Mouse (Mus musculus) inflammation-experienced regulatory T-cells, adult 6 months (primary cell): ENCODE measurements at regions not wholly inside any gene's neighbourhood (a gene's known extent, or its start where the extent isn't known, plus 50 kb on each side); places are given as distances from the start of the nearest gene placed in this dataset.

ENCODE experiments used
- ATAC-seq: one replicate; pipeline ENCODE4 v1.8.0; 2017

DNA sequence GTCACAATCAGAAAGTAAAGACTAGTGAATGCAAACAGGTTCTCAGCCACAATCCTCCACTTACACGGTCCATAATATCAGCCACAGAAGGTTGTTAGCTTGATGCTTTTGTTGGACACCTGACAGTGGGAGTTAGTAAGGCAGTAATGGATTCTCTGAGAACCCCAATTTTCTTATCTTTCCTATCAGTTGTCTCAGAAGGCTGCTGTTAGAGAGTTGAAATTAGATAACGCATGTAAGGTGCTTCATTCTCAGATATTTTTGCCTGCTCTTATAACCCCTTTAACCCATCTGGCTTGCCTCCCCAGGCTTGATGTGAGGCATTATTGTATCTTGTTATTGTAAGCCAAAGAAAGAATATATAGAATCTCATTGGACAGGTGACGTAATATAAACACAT, 63.0 kb upstream of the Ube2e3 start:
- no peak for ATAC-seq

DNA sequence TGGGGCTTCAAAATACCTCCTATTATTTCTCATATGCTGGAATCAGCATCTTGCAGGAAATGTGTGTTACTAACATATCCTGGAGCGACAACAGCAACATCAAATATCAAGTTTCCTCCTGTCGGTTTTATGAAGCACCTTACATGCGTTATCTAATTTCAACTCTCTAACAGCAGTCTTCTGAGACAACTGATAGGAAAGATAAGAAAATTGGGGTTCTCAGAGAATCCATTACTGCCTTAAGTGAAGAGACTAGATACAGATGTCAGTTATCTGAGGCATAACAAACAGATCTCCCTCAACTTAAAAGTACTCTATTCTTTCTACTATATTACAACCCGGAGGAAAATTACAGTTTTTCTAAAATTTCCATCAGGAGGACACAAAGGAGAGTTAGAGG, 64.4 kb upstream of the Ube2e3 start:
- ATAC-seq: no peak

DNA sequence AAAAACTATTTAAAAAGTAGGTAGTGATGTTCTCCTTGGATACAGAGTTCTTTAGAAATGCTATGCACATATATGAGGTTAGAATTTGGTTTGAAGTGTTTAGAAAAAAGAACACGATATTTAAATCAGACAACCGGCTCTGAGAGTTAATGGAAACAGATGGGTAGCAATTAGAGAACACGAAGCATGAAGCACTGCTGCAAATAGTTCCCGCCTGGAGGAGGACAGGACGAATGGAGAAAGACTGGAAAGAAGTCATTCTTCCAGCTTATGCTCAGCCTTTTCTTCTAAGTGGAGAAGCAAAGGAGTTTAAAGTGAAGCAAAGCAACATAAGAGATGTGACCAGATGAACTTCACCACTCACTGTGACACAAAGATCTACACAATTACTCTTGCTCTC, 72.5 kb upstream of the Ube2e3 start:
- ATAC-seq: no peak

DNA sequence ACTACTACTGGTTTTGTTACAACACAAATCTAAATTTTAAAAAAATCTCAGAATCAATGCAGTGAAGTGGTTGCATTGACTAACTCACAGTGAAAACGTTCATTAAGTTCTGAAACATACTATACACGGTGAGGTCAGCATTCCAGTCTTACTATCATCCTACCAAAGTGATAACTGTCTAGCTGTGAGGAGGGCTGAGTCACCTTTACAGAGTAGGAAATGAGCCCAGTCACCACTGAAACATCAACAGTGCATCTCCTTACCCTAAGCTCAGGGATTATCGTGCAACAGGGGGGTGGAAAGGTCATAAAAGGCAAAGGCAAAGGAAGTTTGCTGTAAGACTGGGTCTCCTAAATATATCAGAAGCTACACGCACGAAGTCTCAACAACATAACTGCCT, 73.2 kb upstream of the Ube2e3 start:
- ATAC-seq: no peak

GRCm38 (mm10) chr2:78789124-78789523, 78.8 kb upstream of the Ube2e3 start:
- no peak for ATAC-seq

GRCm38 (mm10) chr2:78788222-78788621, 79.7 kb upstream of the Ube2e3 start:
- no peak for ATAC-seq

DNA sequence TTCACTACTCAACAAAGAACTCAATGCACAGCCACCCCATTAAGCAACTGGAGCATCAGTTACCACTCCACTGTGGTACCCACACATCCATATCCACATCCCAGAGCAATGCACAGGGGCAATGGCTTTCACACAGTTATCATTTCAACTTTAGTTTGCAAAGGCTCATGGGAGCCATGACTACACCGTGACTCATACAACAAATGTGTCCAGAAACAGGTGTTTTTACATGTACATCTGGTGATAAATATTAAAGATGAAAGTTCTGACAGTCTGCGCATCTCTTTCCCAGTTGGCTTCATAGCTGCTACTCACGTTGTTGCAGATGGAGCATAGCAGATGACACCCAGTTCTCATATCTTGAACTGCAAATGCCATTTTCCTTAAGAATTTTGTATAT, 88.0 kb upstream of the Ube2e3 start:
- ATAC-seq: no peak

DNA sequence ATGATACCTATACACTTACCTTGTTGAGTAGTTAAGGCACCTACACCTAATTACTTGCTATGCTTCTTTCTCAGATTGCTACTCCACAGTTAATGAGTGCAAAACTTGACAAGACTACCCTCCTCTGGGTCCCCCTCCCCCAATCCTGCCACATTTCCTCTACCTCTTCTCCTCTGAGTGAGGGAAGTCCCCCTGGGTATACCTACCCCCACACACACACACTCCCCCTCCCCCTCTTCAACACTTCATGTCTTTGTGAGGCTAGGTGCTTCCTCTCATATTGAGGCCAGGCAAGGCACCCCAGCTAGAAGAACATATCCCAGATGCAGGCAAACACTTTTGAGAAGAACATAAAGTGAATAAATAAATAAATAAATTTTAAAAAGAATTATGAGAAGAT, 90.3 kb upstream of the Ube2e3 start:
- no peak for ATAC-seq

DNA sequence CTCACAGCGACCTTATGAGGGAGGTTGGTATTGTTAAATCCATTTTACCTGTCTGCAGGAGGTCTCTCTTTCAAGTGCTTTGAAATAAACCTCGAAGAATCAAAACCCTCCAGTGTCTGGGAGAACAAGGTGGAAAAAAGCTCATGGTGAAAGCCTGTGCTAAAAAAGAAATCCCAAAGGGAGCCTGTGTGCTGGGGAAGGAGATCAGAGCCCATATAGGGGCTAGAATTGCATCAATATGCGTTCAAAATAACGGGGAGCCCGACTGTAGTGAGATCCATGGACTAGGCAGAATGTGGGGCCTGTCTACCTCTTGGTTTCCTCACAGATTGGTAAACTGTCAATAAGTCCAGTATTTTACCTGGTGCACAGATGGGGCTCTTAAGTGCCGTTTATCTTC, 113.6 kb upstream of the Ube2e3 start:
- ATAC-seq: no peak

DNA sequence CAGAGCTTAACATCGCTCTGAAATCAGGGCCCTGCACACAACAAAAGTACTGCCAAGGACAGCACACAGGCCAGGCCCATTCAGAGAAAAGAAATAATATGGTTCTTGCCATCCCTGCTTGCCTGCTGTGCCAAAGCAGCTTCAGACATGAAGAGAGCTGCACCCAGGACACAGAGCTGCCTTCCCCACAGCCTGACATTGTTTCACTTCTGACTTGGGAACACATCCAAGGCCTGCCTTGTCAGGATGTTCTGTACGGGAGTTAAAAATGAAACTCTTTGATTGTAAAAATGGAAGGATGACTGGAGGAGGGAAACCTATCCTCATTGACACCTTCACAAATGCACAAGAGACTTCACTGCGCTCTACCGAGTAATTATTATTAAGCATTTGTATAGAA, 114.0 kb upstream of the Ube2e3 start:
- ATAC-seq: no peak

GRCm38 (mm10) chr2:78730161-78730560, 137.8 kb upstream of the Ube2e3 start:
- no peak for ATAC-seq

- no peak for ATAC-seq
These were observed 141.9 kb upstream of the Ube2e3 start for GRCm38 (mm10) chr2:78726060-78726459.

- no peak for ATAC-seq
These were observed 143.5 kb upstream of the Ube2e3 start for GRCm38 (mm10) chr2:78724416-78724815.

GRCm38 (mm10) chr2:78723423-78723822, 144.5 kb upstream of the Ube2e3 start:
- no peak for ATAC-seq

DNA sequence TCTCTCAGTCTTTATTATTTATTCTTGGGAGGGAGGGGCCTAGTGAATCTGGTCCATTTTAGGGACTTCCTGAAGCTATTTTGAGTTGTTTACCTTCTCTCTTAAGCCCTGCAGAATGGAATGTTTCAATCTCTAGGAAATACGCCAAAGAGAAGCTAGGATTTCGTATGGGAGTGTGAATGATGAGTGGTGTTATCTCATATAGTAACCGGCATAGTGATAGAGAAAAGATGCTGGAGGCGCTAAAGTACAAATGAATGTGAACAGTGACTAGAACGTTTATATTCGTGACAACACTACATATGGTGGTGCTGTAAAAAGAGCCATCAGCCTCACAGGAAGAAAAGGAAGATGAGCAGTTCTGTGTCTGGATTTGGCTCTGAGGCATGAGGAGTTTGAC, 145.2 kb upstream of the Ube2e3 start:
- no peak for ATAC-seq

DNA sequence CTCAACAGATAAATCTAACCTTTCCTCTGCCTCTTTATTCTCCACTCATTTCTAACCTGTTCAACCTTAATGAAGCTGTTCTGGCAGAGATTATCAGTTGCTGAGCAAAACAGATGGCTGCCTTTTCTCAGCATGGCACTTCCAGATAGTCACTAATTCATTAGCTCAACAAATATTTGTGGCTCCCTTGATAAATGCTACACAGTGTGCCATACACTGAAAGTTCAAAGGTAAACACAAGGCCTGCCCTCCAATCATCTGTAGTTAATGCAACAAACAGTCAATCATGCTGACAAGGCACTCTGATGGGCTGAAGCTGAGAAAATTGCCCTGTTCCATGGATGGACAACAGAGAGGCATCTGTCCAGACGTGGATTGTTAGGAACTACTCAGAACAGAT, 149.4 kb upstream of the Ube2e3 start:
- no peak for ATAC-seq

- no peak for ATAC-seq
These were observed 151.6 kb upstream of the Ube2e3 start for GRCm38 (mm10) chr2:78716157-78716798.

GRCm38 (mm10) chr2:78694851-78695250, 173.1 kb upstream of the Ube2e3 start:
- ATAC-seq: no peak

GRCm38 (mm10) chr2:78656668-78657067, 211.3 kb upstream of the Ube2e3 start:
- no peak for ATAC-seq

DNA sequence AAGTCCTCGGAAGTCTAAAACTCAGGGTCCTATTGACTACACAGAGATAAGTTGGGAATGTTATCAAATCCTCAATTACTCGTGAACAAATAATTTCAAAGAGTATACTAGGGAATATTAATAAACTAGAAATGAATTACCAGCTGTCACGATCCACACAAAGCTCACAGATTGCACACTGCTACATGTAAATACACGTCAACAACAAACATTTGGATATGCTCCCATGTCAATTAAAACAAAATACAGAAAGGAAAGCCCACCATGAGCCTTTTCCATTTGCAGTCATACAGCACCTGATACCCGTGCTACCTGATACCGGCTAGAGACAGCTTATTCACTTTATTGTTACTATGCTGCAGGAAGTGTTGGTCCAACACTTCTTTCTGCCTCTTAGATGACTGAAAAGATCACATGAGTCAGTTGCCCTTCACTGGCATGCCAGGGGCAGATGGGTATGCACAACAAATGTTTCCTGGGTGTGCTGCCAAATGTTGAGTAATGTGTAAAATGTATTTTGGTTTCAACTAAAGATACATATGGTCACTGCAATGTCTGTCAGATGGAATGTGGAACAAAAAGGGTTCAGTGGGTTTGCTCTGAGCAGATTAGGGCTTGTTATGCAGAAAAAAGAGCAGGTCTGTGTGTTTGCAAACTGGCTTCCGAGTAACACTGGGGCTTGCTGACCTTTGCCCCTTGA, 212.6 kb upstream of the Ube2e3 start:
- ATAC-seq: no peak

DNA sequence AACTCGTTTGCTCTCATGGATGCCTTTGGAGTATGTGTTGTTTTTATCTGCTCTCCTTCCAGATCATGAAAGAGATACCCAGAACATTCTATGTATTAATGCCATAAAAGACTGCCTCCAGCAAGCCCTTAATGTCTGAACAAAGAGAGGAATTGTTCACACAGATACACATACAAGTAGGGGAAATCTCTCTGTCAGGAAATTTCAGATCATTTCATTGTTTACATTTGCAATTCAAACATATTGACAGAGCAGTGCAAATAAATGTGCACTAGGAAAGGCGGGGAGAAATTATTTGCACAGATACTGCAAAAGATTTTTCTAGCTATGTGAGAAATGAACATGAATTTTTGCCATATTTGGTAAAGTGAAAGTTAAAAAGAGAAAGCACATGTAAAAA, 216.4 kb upstream of the Ube2e3 start:
- ATAC-seq: no peak

GRCm38 (mm10) chr2:78640361-78640760, 227.6 kb upstream of the Ube2e3 start:
- no peak for ATAC-seq

DNA sequence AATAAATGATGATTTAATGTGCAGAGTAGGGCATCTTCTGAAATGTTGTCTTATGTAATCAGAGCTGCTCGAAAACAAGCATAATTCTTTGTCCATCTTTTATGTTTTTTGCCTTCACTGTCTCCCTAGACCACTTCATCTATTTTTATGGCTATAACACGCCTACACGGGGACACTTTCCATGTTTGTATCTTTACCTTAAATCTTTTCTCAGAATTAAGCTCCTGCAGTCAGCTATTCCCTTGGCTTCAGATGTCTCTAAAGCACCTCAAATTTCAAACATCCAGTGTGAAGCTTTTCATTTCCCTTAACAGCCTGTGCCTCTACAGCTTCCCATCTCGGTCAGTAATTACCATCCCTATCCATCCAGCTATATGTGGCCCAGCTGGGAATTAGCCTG, 242.7 kb upstream of the Ube2e3 start:
- ATAC-seq: no peak

GRCm38 (mm10) chr2:78606388-78606787, 261.5 kb upstream of the Ube2e3 start:
- no peak for ATAC-seq

DNA sequence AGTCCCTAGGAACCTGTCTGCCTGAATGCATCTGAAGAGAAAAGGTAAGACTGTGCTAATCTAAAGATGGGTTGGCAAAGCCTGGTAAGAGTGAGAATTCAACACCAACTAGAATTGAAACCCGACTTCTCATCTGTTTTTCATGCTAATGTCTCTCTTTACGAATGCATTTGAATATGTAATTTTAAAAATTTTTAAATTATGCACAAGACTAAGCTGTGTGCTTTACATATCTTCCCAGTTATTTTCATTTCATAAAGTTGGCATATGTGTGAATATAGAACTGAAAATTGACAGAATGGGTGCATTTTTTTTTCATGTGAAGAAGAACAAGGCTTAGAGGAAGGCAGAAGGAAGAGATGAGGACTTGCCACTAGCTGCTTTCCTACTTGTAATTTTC, 267.2 kb upstream of the Ube2e3 start:
- no peak for ATAC-seq
